Mouse (Mus musculus): Measurements from ENCODE around the gene Cfd.
A peak's percentile ranks its signal among the peaks of the same experiment; 100 is the strongest.

Gene Cfd

GRCm38 (mm10) chr10:79917532-79918100, 27.0 kb downstream of the Cfd start:
- no peak for DNase-seq (ENCODE audit: low spot score)

- peak; percentile 85 for DNase-seq (ENCODE audit: low spot score)
Observed at GRCm38 (mm10) chr10:79918231-79919078, 27.8 kb downstream of the Cfd start.

- peak; percentile 59 for DNase-seq (ENCODE audit: low spot score)
Observed at GRCm38 (mm10) chr10:79919251-79919849, 28.7 kb downstream of the Cfd start.

GRCm38 (mm10) chr10:79920056-79920890, 29.6 kb downstream of the Cfd start:
- no peak for DNase-seq (ENCODE audit: low spot score)

- no peak for DNase-seq (ENCODE audit: low spot score)
Observed at GRCm38 (mm10) chr10:79920958-79921535, 30.4 kb downstream of the Cfd start, which contains the start of gene R3hdm4. Gene R3hdm4, minus strand, starts transcription at chr10:79921208.

- no peak for DNase-seq (ENCODE audit: low spot score)
Observed at GRCm38 (mm10) chr10:79921572-79921971, 30.9 kb downstream of the Cfd start.

- DNase-seq (ENCODE audit: low spot score), result peak; percentile 94
Observed at GRCm38 (mm10) chr10:79924998-79925784, 34.5 kb downstream of the Cfd start.

- DNase-seq (ENCODE audit: low spot score), result peak; percentile 51
Observed at GRCm38 (mm10) chr10:79925785-79926490, 35.3 kb downstream of the Cfd start.

- peak; percentile 99 for DNase-seq (ENCODE audit: low spot score)
Observed at GRCm38 (mm10) chr10:79926491-79927323, 36.1 kb downstream of the Cfd start, which contains the start of gene Arid3a. Gene Arid3a, plus strand, starts transcription at chr10:79927043.

- DNase-seq (ENCODE audit: low spot score), result peak; percentile 68
Observed at GRCm38 (mm10) chr10:79927324-79928029, 36.8 kb downstream of the Cfd start.

- peak; percentile 70 for DNase-seq (ENCODE audit: low spot score)
Observed at GRCm38 (mm10) chr10:79928030-79928694, 37.5 kb downstream of the Cfd start.

- no peak for DNase-seq (ENCODE audit: low spot score)
Observed at GRCm38 (mm10) chr10:79928907-79929701, 38.5 kb downstream of the Cfd start.

GRCm38 (mm10) chr10:79929967-79930825, 39.5 kb downstream of the Cfd start:
- no peak for DNase-seq (ENCODE audit: low spot score)

- DNase-seq (ENCODE audit: low spot score), result no peak
Observed at GRCm38 (mm10) chr10:79930826-79931186, 40.2 kb downstream of the Cfd start.

GRCm38 (mm10) chr10:79931797-79932196, 41.1 kb downstream of the Cfd start:
- DNase-seq (ENCODE audit: low spot score), result no peak

GRCm38 (mm10) chr10:79932736-79933135, 42.1 kb downstream of the Cfd start:
- peak; percentile 94 for DNase-seq (ENCODE audit: low spot score)

Measured in MN1 (cell line).